Comparison of ENCODE assay signal across 35 mouse cellular contexts in genomic region chr16:3843796-3844195, GRCm38 (mm10). TPM values are rescaled to one million over a fixed set of nuclear protein-coding genes. Genes with fewer than 3 reads are reported as not detected.
"Had no signal": no experiment of that assay in that cellular context is flagged by ENCODE, and none has a peak within 500 bp of the region (broad histone marks: within the 10 kb centered on the region; RNA-seq: fewer than 3 reads in every experiment).

No protein-coding gene starts in this region.

- H3K9ac ChIP-seq: embryonic facial prominence, embryonic 12.5 days; embryonic facial prominence, embryonic 13.5 days; embryonic facial prominence, embryonic 15.5 days; forebrain, embryonic 12.5 days; forebrain, embryonic 13.5 days; forebrain, embryonic 15.5 days; forebrain, postnatal 0 days had no signal

- H3K4me3 ChIP-seq: embryonic facial prominence, embryonic 10.5 days; embryonic facial prominence, embryonic 12.5 days; embryonic facial prominence, embryonic 13.5 days; embryonic facial prominence, embryonic 15.5 days; erythroblast, embryonic 14.5 days; forebrain, embryonic 10.5 days; forebrain, embryonic 12.5 days; forebrain, embryonic 13.5 days; forebrain, embryonic 15.5 days; gastrocnemius, adult 2 months had no signal

- ATAC-seq: forebrain, embryonic 13.5 days; forebrain, embryonic 14.5 days; forebrain, embryonic 15.5 days; forebrain, embryonic 16.5 days; forebrain, postnatal 0 days had no signal

- H3K27me3 ChIP-seq: embryonic facial prominence, embryonic 12.5 days; embryonic facial prominence, embryonic 13.5 days; embryonic facial prominence, embryonic 15.5 days; forebrain, embryonic 13.5 days; forebrain, embryonic 15.5 days had no signal

- H3K36me3 ChIP-seq: embryonic facial prominence, embryonic 10.5 days; embryonic facial prominence, embryonic 12.5 days; embryonic facial prominence, embryonic 13.5 days; embryonic facial prominence, embryonic 15.5 days; forebrain, embryonic 10.5 days; forebrain, embryonic 12.5 days; forebrain, embryonic 15.5 days had no signal

- DNase-seq: cerebellum, adult 18-20 months; cerebellum, adult 2 months; cerebellum, adult 8-10 months; cerebellum, adult 9-10 months; cerebellum, adult 9-11 months; cerebellum, postnatal 10 days; cerebellum, postnatal 14 days; cerebellum, postnatal 25 days; cerebellum, postnatal 36 days; embryo, embryonic 11 days; forebrain, postnatal 0 days; gastrocnemius, adult 2 months; gastrocnemius, postnatal 10 days; gastrocnemius, postnatal 14 days; gastrocnemius, postnatal 25 days; gastrocnemius, postnatal 36 days had no signal

- H3K4me2 ChIP-seq: embryonic facial prominence, embryonic 12.5 days; embryonic facial prominence, embryonic 13.5 days; embryonic facial prominence, embryonic 15.5 days; forebrain, embryonic 12.5 days; forebrain, embryonic 13.5 days; forebrain, embryonic 15.5 days had no signal

- H3K9me3 ChIP-seq: embryonic facial prominence, embryonic 10.5 days; embryonic facial prominence, embryonic 12.5 days; embryonic facial prominence, embryonic 13.5 days; embryonic facial prominence, embryonic 15.5 days; forebrain, embryonic 10.5 days; forebrain, embryonic 12.5 days; forebrain, embryonic 13.5 days; forebrain, embryonic 15.5 days had no signal

- H3K27ac ChIP-seq: embryonic facial prominence, embryonic 10.5 days; embryonic facial prominence, embryonic 12.5 days; embryonic facial prominence, embryonic 13.5 days; embryonic facial prominence, embryonic 15.5 days; forebrain, embryonic 10.5 days; forebrain, embryonic 12.5 days; forebrain, embryonic 13.5 days; forebrain, embryonic 15.5 days; gastrocnemius, adult 2 months had no signal

RNA-seq across cellular contexts. Expression of gene Zfp174, which starts 3.3 kb away (rescaled TPM):
- polyA plus RNA-seq: erythroblast, embryonic 14.5 days had no signal

RNA-seq across cellular contexts. Expression of gene Olfr15, which starts 13.1 kb away (rescaled TPM):
- total RNA-seq: common myeloid progenitor, adult 5-6 weeks; forebrain, postnatal 0 days; gastrocnemius, adult 18-20 months; gastrocnemius, adult 2 months; gastrocnemius, adult 8-10 months; gastrocnemius, postnatal 10 days; gastrocnemius, postnatal 14 days; gastrocnemius, postnatal 25 days; gastrocnemius, postnatal 36 days; gastrocnemius, postnatal 4 days; granulocyte monocyte progenitor cell, adult 5-6 weeks had no signal
- polyA plus RNA-seq: cerebellum, adult 2 months; cortical plate, adult 2 months; erythroblast, embryonic 14.5 days; forebrain, embryonic 10.5 days; forebrain, embryonic 13.5 days; forebrain, embryonic 14.5 days; forebrain, embryonic 15.5 days; forebrain, embryonic 16.5 days; forebrain, postnatal 0 days; frontal cortex, adult 2 months; gonadal fat pad, adult 2 months had no signal

RNA-seq across cellular contexts. Expression of gene Gm20695, which starts 40.7 kb away (rescaled TPM):
- total RNA-seq: gastrocnemius, adult 18-20 months; gastrocnemius, postnatal 25 days; gastrocnemius, postnatal 36 days had no signal
- polyA plus RNA-seq: erythroblast, embryonic 14.5 days had no signal
